Mouse (Mus musculus): Measurements from ENCODE around the gene Cldn22. TPM values are rescaled to one million over a fixed set of nuclear protein-coding genes. Genes with fewer than 3 reads are reported as not detected.

Cldn22 gene
- polyA plus RNA-seq, 1 experiment from 2014 or later, result not detected

DNA sequence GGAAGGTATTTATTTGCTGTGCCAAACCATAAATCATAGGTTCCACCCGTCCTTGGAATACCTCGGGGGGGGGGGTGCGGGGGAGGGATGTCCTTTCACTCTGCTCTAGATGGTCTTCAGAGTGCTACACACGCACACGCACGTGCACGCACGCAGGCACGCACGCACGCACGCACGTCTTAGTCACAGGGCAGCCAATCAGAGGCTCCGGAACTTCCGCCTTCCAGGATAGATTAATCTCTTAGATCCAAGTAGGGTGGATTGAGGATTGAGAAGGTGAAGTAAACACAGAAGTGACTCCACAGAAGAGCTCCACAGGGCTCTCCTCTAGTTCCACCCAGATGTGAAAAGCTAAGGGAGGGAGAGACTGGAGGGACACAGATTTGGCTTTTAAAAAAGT, 38.0 kb upstream of the Cldn22 start:
- Histone ChIP-seq H3K9me3 (ENCODE audit: low read length) (no peaks in the 10 kb centered on the region), H3K27ac (ENCODE audit: low read depth) (no peak overlapping the region), H3K4me2 (ENCODE audit: low read depth, low read length) (no peak overlapping the region), H3K36me3 (replicated peaks; ENCODE audit: insufficient read depth, low read length) (no peaks in the 10 kb centered on the region), H3K27me3 (ENCODE audit: insufficient read depth, low read length) (no peaks in the 10 kb centered on the region), H3K4me1 (ENCODE audit: insufficient read depth) (no peaks in the 10 kb centered on the region), H3K9ac (replicated peaks) (no peak overlapping the region), H3K4me3 (ENCODE audit: low read depth, low read length) (no peak overlapping the region)
- no peak for ATAC-seq
- TF ChIP-seq CTCF (IDR thresholded peaks at IDR 0.05; ENCODE audit: low read depth) (no peak), EP300 (IDR thresholded peaks at IDR 0.05; ENCODE audit: low read depth) (no peak)
- no peak for DNase-seq
- WGBS (ENCODE audit: insufficient replicate concordance), result 81% methylated on average over 15 of the region's 15 CpGs

DNA sequence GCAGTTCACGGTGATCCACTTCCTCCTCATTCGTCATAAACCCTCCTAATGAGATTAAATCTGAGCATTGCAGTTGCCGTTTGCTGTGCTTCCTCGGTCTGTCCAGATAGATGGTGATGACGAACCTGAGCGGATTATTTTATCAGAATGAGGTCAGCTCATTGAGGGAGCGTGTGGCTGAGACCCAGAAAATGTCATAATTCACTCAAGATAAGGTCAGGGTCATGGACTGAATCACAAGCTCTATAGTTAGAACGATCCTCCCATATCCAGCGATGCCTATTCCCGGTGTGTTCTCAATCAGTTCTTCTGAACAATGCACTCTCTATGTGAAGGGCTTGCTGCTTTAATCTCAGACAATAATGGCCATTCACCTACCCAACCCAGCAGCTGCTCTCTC, 36.6 kb upstream of the Cldn22 start:
- ATAC-seq, result no peak
- H3K4me1 ChIP-seq (ENCODE audit: insufficient read depth), result no peaks in the 10 kb centered on the region
- TF ChIP-seq EP300 (IDR thresholded peaks at IDR 0.05; ENCODE audit: low read depth) (no peak), CTCF (IDR thresholded peaks at IDR 0.05; ENCODE audit: low read depth) (no peak)

GRCm38 (mm10) chr8:47791986-47792385, 32.3 kb upstream of the Cldn22 start:
- TF ChIP-seq EP300 (IDR thresholded peaks at IDR 0.05; ENCODE audit: low read depth), result no peak
- TF ChIP-seq CTCF (IDR thresholded peaks at IDR 0.05; ENCODE audit: low read depth), result no peak
- H3K9me3 ChIP-seq (ENCODE audit: low read length), result no peaks in the 10 kb centered on the region
- H3K27ac ChIP-seq (ENCODE audit: low read depth), result no peak overlapping the region
- H3K27me3 ChIP-seq (ENCODE audit: insufficient read depth, low read length), result no peaks in the 10 kb centered on the region
- H3K4me3 ChIP-seq (ENCODE audit: low read depth, low read length), result no peak overlapping the region
- no peaks in the 10 kb centered on the region for H3K36me3 ChIP-seq (replicated peaks; ENCODE audit: insufficient read depth, low read length)
- DNase-seq, result no peak
- no peaks in the 10 kb centered on the region for H3K4me1 ChIP-seq (ENCODE audit: insufficient read depth)
- 77% methylated on average over 9 of the region's 9 CpGs for WGBS (ENCODE audit: insufficient replicate concordance)
- no peak overlapping the region for H3K9ac ChIP-seq (replicated peaks)
- H3K4me2 ChIP-seq (ENCODE audit: low read depth, low read length), result no peak overlapping the region
- ATAC-seq, result no peak

More for the DNA sequence above, 36.6 kb upstream of the Cldn22 start:
- Histone ChIP-seq H3K4me3 (ENCODE audit: low read depth, low read length) (no peak overlapping the region), H3K27ac (ENCODE audit: low read depth) (no peak overlapping the region), H3K27me3 (ENCODE audit: insufficient read depth, low read length) (no peaks in the 10 kb centered on the region), H3K9me3 (ENCODE audit: low read length) (no peaks in the 10 kb centered on the region), H3K4me2 (ENCODE audit: low read depth, low read length) (no peak overlapping the region), H3K9ac (replicated peaks) (no peak overlapping the region), H3K36me3 (replicated peaks; ENCODE audit: insufficient read depth, low read length) (no peaks in the 10 kb centered on the region)
- no peak for DNase-seq
- WGBS (ENCODE audit: insufficient replicate concordance), result 56% methylated on average over 10 of the region's 10 CpGs

DNA sequence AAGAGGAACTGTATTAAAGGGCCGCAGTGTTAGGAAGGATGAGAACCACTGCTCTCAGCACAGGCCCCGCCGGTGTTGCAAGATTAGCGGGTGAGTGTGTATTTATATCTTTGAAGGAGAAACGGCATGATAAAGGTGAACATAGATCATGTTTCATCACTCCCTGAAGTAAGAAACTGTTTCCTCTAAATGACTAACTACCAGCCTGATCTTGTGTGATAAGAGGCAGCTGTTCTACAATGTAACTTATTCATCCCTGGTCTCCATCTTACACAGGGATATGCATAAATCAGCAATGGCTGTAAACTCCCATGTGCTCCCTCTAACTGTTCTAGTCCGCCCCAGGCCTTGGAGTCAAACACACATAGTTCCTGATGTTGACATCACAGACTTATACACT, 24.8 kb upstream of the Cldn22 start:
- H3K27me3 ChIP-seq (ENCODE audit: insufficient read depth, low read length), result no peaks in the 10 kb centered on the region
- no peak for ATAC-seq
- no peak overlapping the region for H3K4me3 ChIP-seq (ENCODE audit: low read depth, low read length)
- no peaks in the 10 kb centered on the region for H3K4me1 ChIP-seq (ENCODE audit: insufficient read depth)
- no peak overlapping the region for H3K9ac ChIP-seq (replicated peaks)
- H3K4me2 ChIP-seq (ENCODE audit: low read depth, low read length), result no peak overlapping the region
- no peaks in the 10 kb centered on the region for H3K36me3 ChIP-seq (replicated peaks; ENCODE audit: insufficient read depth, low read length)
- H3K9me3 ChIP-seq (ENCODE audit: low read length), result no peaks in the 10 kb centered on the region
- no peak overlapping the region for H3K27ac ChIP-seq (ENCODE audit: low read depth)
- no peak for TF ChIP-seq CTCF (IDR thresholded peaks at IDR 0.05; ENCODE audit: low read depth)
- no peak for TF ChIP-seq EP300 (IDR thresholded peaks at IDR 0.05; ENCODE audit: low read depth)
- WGBS (ENCODE audit: insufficient replicate concordance), result 59% methylated on average over 6 of the region's 6 CpGs
- no peak for DNase-seq

DNA sequence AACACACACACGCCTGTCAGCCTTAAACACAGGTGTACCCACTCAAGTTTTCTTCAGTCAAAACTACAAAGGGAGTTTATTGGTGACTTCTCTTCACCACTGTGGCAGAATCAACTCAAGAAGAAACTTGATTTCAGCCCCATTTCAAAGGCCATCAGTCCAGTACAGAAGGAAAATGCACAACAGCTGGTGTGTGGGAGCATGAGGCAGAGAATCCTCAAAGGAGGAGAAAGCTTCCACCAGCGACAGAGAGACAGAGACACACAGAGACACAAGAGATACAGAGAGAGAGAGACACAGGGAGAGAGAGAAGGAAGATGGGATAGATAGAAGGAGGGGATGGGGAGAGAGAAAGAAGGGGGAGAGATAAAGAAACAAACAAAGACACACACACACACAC, 21.9 kb upstream of the Cldn22 start:
- ATAC-seq (no peak), DNase-seq (no peak)
- Histone ChIP-seq H3K9ac (replicated peaks) (no peak overlapping the region), H3K36me3 (replicated peaks; ENCODE audit: insufficient read depth, low read length) (no peaks in the 10 kb centered on the region), H3K4me2 (ENCODE audit: low read depth, low read length) (no peak overlapping the region), H3K9me3 (ENCODE audit: low read length) (no peaks in the 10 kb centered on the region), H3K4me1 (ENCODE audit: insufficient read depth) (no peaks in the 10 kb centered on the region), H3K27me3 (ENCODE audit: insufficient read depth, low read length) (no peaks in the 10 kb centered on the region), H3K4me3 (ENCODE audit: low read depth, low read length) (no peak overlapping the region), H3K27ac (ENCODE audit: low read depth) (no peak overlapping the region)
- 77% methylated on average over 2 of the region's 2 CpGs for WGBS (ENCODE audit: insufficient replicate concordance)
- TF ChIP-seq CTCF (IDR thresholded peaks at IDR 0.05; ENCODE audit: low read depth) (no peak), EP300 (IDR thresholded peaks at IDR 0.05; ENCODE audit: low read depth) (no peak)

DNA sequence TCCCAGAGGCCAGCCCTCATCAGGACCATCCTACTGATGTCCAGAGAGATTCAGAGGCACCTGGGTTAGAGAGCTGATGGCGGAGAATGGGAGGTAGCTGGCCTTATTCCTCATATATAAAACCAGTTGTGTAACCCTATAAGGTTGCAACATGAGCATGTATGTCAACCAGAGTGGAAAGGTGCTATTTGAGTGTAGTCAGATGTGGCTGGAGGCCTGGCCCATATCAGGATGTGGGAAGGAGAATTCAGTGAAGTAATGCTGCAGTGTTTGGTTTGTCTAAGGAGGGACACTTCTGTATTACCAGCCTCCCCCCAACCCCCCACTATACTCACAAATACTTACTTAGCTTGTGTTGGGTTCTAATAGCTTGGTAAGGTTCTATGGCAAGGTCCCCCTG, 20.0 kb upstream of the Cldn22 start:
- WGBS (ENCODE audit: insufficient replicate concordance), result 77% methylated on average over 1 of the region's 1 CpGs
- H3K9me3 ChIP-seq (ENCODE audit: low read length), result no peaks in the 10 kb centered on the region
- no peaks in the 10 kb centered on the region for H3K27me3 ChIP-seq (ENCODE audit: insufficient read depth, low read length)
- H3K27ac ChIP-seq (ENCODE audit: low read depth), result no peak overlapping the region
- H3K36me3 ChIP-seq (replicated peaks; ENCODE audit: insufficient read depth, low read length), result no peaks in the 10 kb centered on the region
- H3K9ac ChIP-seq (replicated peaks), result no peak overlapping the region
- H3K4me1 ChIP-seq (ENCODE audit: insufficient read depth), result no peaks in the 10 kb centered on the region
- H3K4me2 ChIP-seq (ENCODE audit: low read depth, low read length), result no peak overlapping the region
- no peak for ATAC-seq
- no peak for TF ChIP-seq EP300 (IDR thresholded peaks at IDR 0.05; ENCODE audit: low read depth)
- TF ChIP-seq CTCF (IDR thresholded peaks at IDR 0.05; ENCODE audit: low read depth), result no peak
- no peak overlapping the region for H3K4me3 ChIP-seq (ENCODE audit: low read depth, low read length)
- DNase-seq, result no peak
